Mouse (Mus musculus): ENCODE measurements around the gene Kcng3.

Kcng3 gene

GRCm38 (mm10) chr17:83630787-83631678 lies 662 bp downstream of the Kcng3 start:
- DNase-seq (ENCODE audit: low spot score): peak; percentile 54

- DNase-seq (ENCODE audit: low spot score): no peak
These were observed 17.8 kb downstream of the Kcng3 start for GRCm38 (mm10) chr17:83613907-83614306.

- DNase-seq (ENCODE audit: low spot score): no peak
These were observed 22.2 kb downstream of the Kcng3 start for GRCm38 (mm10) chr17:83609532-83609931.

GRCm38 (mm10) chr17:83600976-83601375 lies 30.7 kb downstream of the Kcng3 start:
- no peak for DNase-seq (ENCODE audit: low spot score)

GRCm38 (mm10) chr17:83595966-83596365 lies 35.7 kb downstream of the Kcng3 start:
- no peak for DNase-seq (ENCODE audit: low spot score)

- DNase-seq (ENCODE audit: low spot score): peak; percentile 22
These were observed 37.2 kb downstream of the Kcng3 start for GRCm38 (mm10) chr17:83594526-83594925.

GRCm38 (mm10) chr17:83593396-83593795 lies 38.3 kb downstream of the Kcng3 start:
- no peak for DNase-seq (ENCODE audit: low spot score)

GRCm38 (mm10) chr17:83588663-83589341 lies 42.9 kb downstream of the Kcng3 start:
- DNase-seq (ENCODE audit: low spot score): no peak

GRCm38 (mm10) chr17:83587731-83588130 lies 44.0 kb downstream of the Kcng3 start:
- no peak for DNase-seq (ENCODE audit: low spot score)

GRCm38 (mm10) chr17:83582585-83582984 lies 49.1 kb downstream of the Kcng3 start:
- DNase-seq (ENCODE audit: low spot score): no peak

- no peak for DNase-seq (ENCODE audit: low spot score)
These were observed 51.0 kb downstream of the Kcng3 start for GRCm38 (mm10) chr17:83580734-83581133.

- no peak for DNase-seq (ENCODE audit: low spot score)
These were observed 54.8 kb downstream of the Kcng3 start for GRCm38 (mm10) chr17:83576810-83577371.

- no peak for DNase-seq (ENCODE audit: low spot score)
These were observed 57.1 kb downstream of the Kcng3 start for GRCm38 (mm10) chr17:83574615-83575014.

GRCm38 (mm10) chr17:83573128-83573527 lies 58.6 kb downstream of the Kcng3 start:
- DNase-seq (ENCODE audit: low spot score): no peak

- no peak for DNase-seq (ENCODE audit: low spot score)
These were observed 59.3 kb downstream of the Kcng3 start for GRCm38 (mm10) chr17:83572366-83572765.

- no peak for DNase-seq (ENCODE audit: low spot score)
These were observed 64.3 kb downstream of the Kcng3 start for GRCm38 (mm10) chr17:83567375-83567774.

GRCm38 (mm10) chr17:83565506-83565905 lies 66.2 kb downstream of the Kcng3 start:
- no peak for DNase-seq (ENCODE audit: low spot score)

- DNase-seq (ENCODE audit: low spot score): no peak
These were observed 67.4 kb downstream of the Kcng3 start for GRCm38 (mm10) chr17:83564119-83564820.

GRCm38 (mm10) chr17:83563703-83564111 lies 68.0 kb downstream of the Kcng3 start:
- DNase-seq (ENCODE audit: low spot score): no peak

GRCm38 (mm10) chr17:83562153-83563010 lies 69.3 kb downstream of the Kcng3 start:
- no peak for DNase-seq (ENCODE audit: low spot score)

- DNase-seq (ENCODE audit: low spot score): no peak
These were observed 72.6 kb downstream of the Kcng3 start for GRCm38 (mm10) chr17:83559081-83559480.

Measured in ovary, adult 18-20 months (tissue).